17 mouse cellular contexts compared by ENCODE assay signal in genomic region chr2:166536896-166537295, GRCm38 (mm10).
DNase-seq lines count a peak whose midpoint lies in the region; ATAC-seq and TF ChIP-seq lines count a peak whose summit lies in the region.
"Had no signal": no experiment of that assay in that cellular context is flagged by ENCODE, and none has a peak within 500 bp of the region (broad histone marks: within the 10 kb centered on the region; RNA-seq: fewer than 3 reads in every experiment).

No protein-coding gene starts in this region.

- intact Hi-C loops in heart, postnatal 10 days (cut with DNase I): no loop called here

- 83% methylated on average over 3 of the region's 3 CpGs for WGBS in lung, adult 2 months
- 95% methylated on average over 3 of the region's 3 CpGs for WGBS in midbrain, postnatal 0 days

- H3K9me3 ChIP-seq in midbrain, postnatal 0 days (ENCODE audit: low read length): no peaks in the 10 kb centered on the region
- H3K9me3 ChIP-seq: forebrain, embryonic 15.5 days had no signal

- no peak overlapping the region for H3K4me2 ChIP-seq in midbrain, postnatal 0 days (ENCODE audit: low read depth, low read length, poor library complexity, severe bottlenecking)
- H3K4me2 ChIP-seq: forebrain, embryonic 15.5 days; hindbrain, embryonic 14.5 days; lung, embryonic 14.5 days; midbrain, embryonic 12.5 days had no signal

- H3K9ac ChIP-seq in midbrain, postnatal 0 days (replicated peaks; ENCODE audit: low read length, poor library complexity, severe bottlenecking): no peak overlapping the region
- H3K9ac ChIP-seq: forebrain, embryonic 15.5 days; hindbrain, embryonic 14.5 days; lung, embryonic 14.5 days; midbrain, embryonic 12.5 days had no signal

- no peak for ATAC-seq in midbrain, postnatal 0 days (ENCODE audit: low FRiP score)
- ATAC-seq: forebrain, embryonic 15.5 days; intestine, postnatal 0 days; Patski had no signal

- no peaks in the 10 kb centered on the region for H3K36me3 ChIP-seq in midbrain, postnatal 0 days (ENCODE audit: insufficient read depth, low read length)
- H3K36me3 ChIP-seq: forebrain, embryonic 15.5 days; midbrain, embryonic 12.5 days had no signal

- no peak overlapping the region for H3K27ac ChIP-seq in midbrain, postnatal 0 days (ENCODE audit: low read depth, low read length)
- H3K27ac ChIP-seq: forebrain, embryonic 15.5 days; hindbrain, embryonic 14.5 days; midbrain, embryonic 12.5 days had no signal

- TF ChIP-seq POLR2A in lung, adult 2 months (IDR thresholded peaks at IDR 0.05; ENCODE audit: borderline replicate concordance, extremely low read depth, low read depth, low read length): no peak

- H3K4me3 ChIP-seq in lung, adult 2 months (replicated peaks; ENCODE audit: extremely low read depth, low read depth, low read length): no peak overlapping the region
- no peak overlapping the region for H3K4me3 ChIP-seq in midbrain, postnatal 0 days (ENCODE audit: low read depth, low read length)
- H3K4me3 ChIP-seq: forebrain, embryonic 15.5 days; midbrain, embryonic 12.5 days had no signal

- DNase-seq in adrenal gland, postnatal 36 days: peak; percentile 10 to 29
- DNase-seq in adrenal gland, adult 18-20 months (ENCODE audit: low spot score in 2 of 2): no peak
- DNase-seq in lung, postnatal 10 days: peak; percentile 63
- no peak for DNase-seq in lung, adult 2 months
- peak; percentile 53 to 68 for DNase-seq in heart, postnatal 10 days
- DNase-seq in lung, postnatal 14 days: peak; percentile 25
- DNase-seq in layer of hippocampus, postnatal 10 days (ENCODE audit: low spot score in 2 of 2): no peak
- no peak for DNase-seq in midbrain, postnatal 0 days (ENCODE audit: low spot score)
- DNase-seq: cerebellum, adult 9-11 months; liver; lung, embryonic 14.5 days; right cerebral cortex, postnatal 14 days had no signal

- H3K27me3 ChIP-seq in midbrain, postnatal 0 days (ENCODE audit: insufficient read depth, low read length): no peaks in the 10 kb centered on the region
- H3K27me3 ChIP-seq: forebrain, embryonic 15.5 days; midbrain, embryonic 12.5 days had no signal

- H3K4me1 ChIP-seq in lung, adult 2 months (ENCODE audit: control insufficient read depth, insufficient read depth, low read length): no peaks in the 10 kb centered on the region
- H3K4me1 ChIP-seq in midbrain, postnatal 0 days (ENCODE audit: insufficient read depth, low read length): peaks cover 6% of the 10 kb centered on the region; the same call in 1 of the 2 replicates

- TF ChIP-seq CTCF in lung, adult 2 months (IDR thresholded peaks at IDR 0.05; ENCODE audit: insufficient read depth, low read length): no peak
- TF ChIP-seq CTCF in midbrain, postnatal 0 days (IDR thresholded peaks at IDR 0.05): no peak

Comparison
In these comparisons a context has a peak if more than half of its experiments do, and no peak if none do; other contexts are left out.
1. DNase-seq: peak in adrenal gland, postnatal 36 days (2 of 2), lung, postnatal 10 days (single experiment), heart, postnatal 10 days (2 of 2) and lung, postnatal 14 days (single experiment); none in adrenal gland, adult 18-20 months (0 of 2), lung, adult 2 months (single experiment), layer of hippocampus, postnatal 10 days (0 of 2) and midbrain, postnatal 0 days (single experiment).